Mouse (Mus musculus) thymus, adult 2 months (tissue): Measurements from ENCODE around the gene Glrx5. TPM values are rescaled to one million over a fixed set of nuclear protein-coding genes. Genes with fewer than 3 reads are reported as not detected.

Experiments
- DNase-seq: peaks from one replicate; pipeline ENCODE4 v3.0.0; 2021
- H3K27ac ChIP-seq: fragments of 200-500 bp; 2 replicates; pipeline ENCODE4 v1.5.1; 2012; ENCODE audit warnings: low read length, control low read depth; ENCODE audit not compliant: control insufficient read depth, insufficient read depth
- H3K27me3 ChIP-seq: fragments of 200-500 bp; 2 replicates; pipeline ENCODE4 v1.6.1; 2012; ENCODE audit warnings: mild to moderate bottlenecking, low read length, moderate library complexity, mixed read lengths; ENCODE audit not compliant: control insufficient read depth, insufficient read depth
- H3K36me3 ChIP-seq: fragments of 200-500 bp; 2 replicates; pipeline ENCODE4 v1.6.1; 2012; ENCODE audit warnings: mild to moderate bottlenecking, low read length, moderate library complexity; ENCODE audit not compliant: control insufficient read depth, insufficient read depth
- H3K4me1 ChIP-seq: fragments of 200-500 bp; replicated peaks from 2 replicates; pipeline ENCODE4 v1.6.1; 2012; ENCODE audit warnings: low read length; ENCODE audit not compliant: control insufficient read depth, insufficient read depth
- H3K4me3 ChIP-seq: fragments of 200-500 bp; 2 replicates; pipeline ENCODE4 v1.5.1; 2012; ENCODE audit warnings: mild to moderate bottlenecking, low read length, control low read depth, moderate library complexity; ENCODE audit not compliant: control insufficient read depth, insufficient read depth
- CTCF ChIP-seq: fragments of 200-500 bp; IDR thresholded peaks from 2 replicates; pipeline ENCODE4 v1.5.1; 2012; ENCODE audit warnings: mild to moderate bottlenecking, control low read depth, low read length, moderate library complexity, borderline replicate concordance; ENCODE audit not compliant: control insufficient read depth, poor library complexity, insufficient read depth; ENCODE audit errors: extremely low read depth
- POLR2A ChIP-seq: fragments of 200-500 bp; IDR thresholded peaks from 2 replicates; pipeline ENCODE4 v1.6.1; 2012; ENCODE audit warnings: mild to moderate bottlenecking, low read length, control low read depth, moderate library complexity; ENCODE audit not compliant: control insufficient read depth, poor library complexity, insufficient read depth; ENCODE audit errors: extremely low read depth
- WGBS: fragments of 180-500 bp; shearing (Covaris S2); methylation state at CpG from one replicate; pipeline ENCODE4 v1.1.7; 2018; 5-methylcytosine and 5-hydroxymethylcytosine counted together
- polyA plus RNA-seq: library from polyadenylated mRNA; depleted of rRNA; stranded (reverse); fragments of >200 nt; gene quantifications from 2 replicates; pipeline ENCODE4 v1.2.3, GENCODE M21; 2012

Gene Glrx5
- polyA plus RNA-seq, 1 experiment = 66.6 TPM

DNA sequence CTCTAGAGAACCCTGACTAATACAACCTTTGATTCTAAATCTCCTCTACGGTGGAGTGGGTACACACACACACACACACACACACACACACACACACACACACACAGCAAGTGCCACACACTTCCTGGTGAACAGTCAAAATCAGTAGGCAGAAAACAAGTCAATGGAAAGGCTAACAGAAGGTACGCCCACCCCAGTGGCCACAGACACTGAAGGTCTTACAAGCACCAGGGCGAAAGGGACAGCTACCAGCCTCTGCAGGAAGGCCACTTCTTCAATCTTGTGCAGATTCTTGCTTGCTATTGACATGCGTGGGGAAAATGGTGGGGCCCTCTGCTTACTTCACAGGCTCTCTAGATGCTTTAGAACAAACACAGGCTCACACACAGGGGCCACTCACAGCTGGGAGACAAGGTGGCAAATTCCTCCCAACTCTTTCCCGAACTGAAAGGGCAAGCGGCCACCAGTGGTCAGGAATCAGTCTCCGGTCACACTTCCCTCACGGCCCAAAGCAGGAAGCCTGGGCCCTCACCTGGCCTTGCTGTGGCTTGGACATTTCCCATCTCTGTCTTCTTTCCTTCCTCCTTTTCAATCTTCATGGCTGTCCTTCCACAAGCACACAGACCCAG, 10.9 kb upstream of the Glrx5 start:
- DNase-seq = no peak
- TF ChIP-seq POLR2A (no peak), CTCF (no peak)
- peaks cover 33% of the 10 kb centered on the region for H3K4me1 ChIP-seq
- H3K27ac ChIP-seq = peak overlapping the region; percentile 63
- 16% methylated on average over 8 of the region's 8 CpGs for WGBS
- no peaks in the 10 kb centered on the region for H3K27me3 ChIP-seq
- peak overlapping the region; percentile 42 for H3K4me3 ChIP-seq
- H3K36me3 ChIP-seq = no peaks in the 10 kb centered on the region

GRCm38 (mm10) chr12:105022141-105022540, 10.3 kb upstream of the Glrx5 start:
- peak overlapping the region; percentile 63 for H3K27ac ChIP-seq
- H3K4me1 ChIP-seq = peaks cover 33% of the 10 kb centered on the region
- TF ChIP-seq POLR2A (no peak), CTCF (no peak)
- WGBS = 10% methylated on average over 7 of the region's 7 CpGs
- no peaks in the 10 kb centered on the region for H3K27me3 ChIP-seq
- H3K36me3 ChIP-seq = no peaks in the 10 kb centered on the region
- peak; percentile 60 for DNase-seq
- peak overlapping the region; percentile 42 for H3K4me3 ChIP-seq

- Histone ChIP-seq H3K4me1 (peaks cover 37% of the 10 kb centered on the region), H3K27ac (peak overlapping the region; percentile 63), H3K27me3 (no peaks in the 10 kb centered on the region), H3K36me3 (no peaks in the 10 kb centered on the region), H3K4me3 (no peak overlapping the region)
- no peak for TF ChIP-seq CTCF
- no peak for TF ChIP-seq POLR2A
- DNase-seq = no peak
- 40% methylated on average over 9 of the region's 9 CpGs for WGBS
These were observed 9.7 kb upstream of the Glrx5 start for GRCm38 (mm10) chr12:105022776-105023175.

- peak; percentile 77 for DNase-seq
- H3K27me3 ChIP-seq = no peaks in the 10 kb centered on the region
- TF ChIP-seq CTCF (no peak), POLR2A (no peak)
- no peak overlapping the region for H3K4me3 ChIP-seq
- H3K36me3 ChIP-seq = no peaks in the 10 kb centered on the region
- 39% methylated on average over 8 of the region's 8 CpGs for WGBS
- H3K27ac ChIP-seq = no peak overlapping the region
- H3K4me1 ChIP-seq = peaks cover 26% of the 10 kb centered on the region
These were observed 7.1 kb upstream of the Glrx5 start for GRCm38 (mm10) chr12:105025271-105025946.

- H3K27me3 ChIP-seq = no peaks in the 10 kb centered on the region
- WGBS = 73% methylated on average over 10 of the region's 10 CpGs
These were observed 6.4 kb upstream of the Glrx5 start for GRCm38 (mm10) chr12:105025947-105026586.

GRCm38 (mm10) chr12:105027323-105027991, 5.0 kb upstream of the Glrx5 start:
- WGBS = 24% methylated on average over 15 of the region's 15 CpGs
- Histone ChIP-seq H3K36me3 (no peaks in the 10 kb centered on the region), H3K27ac (peak overlapping the region; percentile 44; the same call in 1 of the 2 replicates), H3K27me3 (no peaks in the 10 kb centered on the region), H3K4me1 (peaks cover 21% of the 10 kb centered on the region), H3K4me3 (no peak overlapping the region)
- TF ChIP-seq CTCF (peak; percentile 96), POLR2A (no peak)
- peak; percentile 88 for DNase-seq

More at GRCm38 (mm10) chr12:105025947-105026586, 6.4 kb upstream of the Glrx5 start:
- H3K27ac ChIP-seq = no peak overlapping the region
- DNase-seq = no peak
- no peak for TF ChIP-seq POLR2A
- TF ChIP-seq CTCF = no peak
- H3K4me3 ChIP-seq = no peak overlapping the region
- peaks cover 26% of the 10 kb centered on the region for H3K4me1 ChIP-seq
- no peaks in the 10 kb centered on the region for H3K36me3 ChIP-seq
